Mouse (Mus musculus) E14TG2a.4 (cell line): Measurements from ENCODE around the gene Nanos2.

Experiments
- H3K27me3 ChIP-seq: 2 replicates; pipeline ENCODE4 v1.6.1; 2014; ENCODE audit warnings: low read length, control low read depth; ENCODE audit not compliant: insufficient read depth
- H3K36me3 ChIP-seq: 2 replicates; pipeline ENCODE4 v1.6.1; 2014; ENCODE audit warnings: low read length, control low read depth; ENCODE audit not compliant: insufficient read depth
- H3K4me1 ChIP-seq: replicated peaks from 2 replicates; pipeline ENCODE4 v1.6.1; 2014; ENCODE audit warnings: low read depth, low read length, control low read depth
- H3K4me3 ChIP-seq: replicated peaks from 2 replicates; pipeline ENCODE4 v1.5.1; 2014; ENCODE audit warnings: mild to moderate bottlenecking, low read length
- H3K9me3 ChIP-seq: 2 replicates; pipeline ENCODE4 v1.6.1; 2014; ENCODE audit warnings: low read length, control low read depth
- CTCF ChIP-seq: conservative IDR thresholded peaks from 2 replicates; pipeline ENCODE4 v1.5.1; 2014; ENCODE audit warnings: low read length
- NANOG ChIP-seq: IDR thresholded peaks from 2 replicates; pipeline ENCODE4 v1.6.1; 2014; ENCODE audit warnings: borderline replicate concordance, low read length, mixed read lengths
- POU5F1 ChIP-seq: IDR thresholded peaks from 2 replicates; pipeline ENCODE4 v1.6.1; 2014; ENCODE audit warnings: low read length, borderline replicate concordance

Gene Nanos2

GRCm38 (mm10) chr7:18992294-18992675 lies 5.1 kb downstream of the Nanos2 start:
- H3K4me1 ChIP-seq = peaks cover 22% of the 10 kb centered on the region
- TF ChIP-seq NANOG = no peak
- TF ChIP-seq POU5F1 = no peak
- no peak for TF ChIP-seq CTCF
- no peaks in the 10 kb centered on the region for H3K9me3 ChIP-seq
- H3K36me3 ChIP-seq = peaks cover 23% of the 10 kb centered on the region
- H3K4me3 ChIP-seq = peak overlapping the region; percentile 80
- peaks cover 54% of the 10 kb centered on the region for H3K27me3 ChIP-seq

GRCm38 (mm10) chr7:18993036-18993435 lies 5.8 kb downstream of the Nanos2 start:
- peaks cover 47% of the 10 kb centered on the region for H3K27me3 ChIP-seq
- no peak for TF ChIP-seq CTCF
- TF ChIP-seq NANOG = no peak
- no peak for TF ChIP-seq POU5F1
- peaks cover 22% of the 10 kb centered on the region for H3K4me1 ChIP-seq
- H3K4me3 ChIP-seq = 0 out of 2 replicates have a peak overlapping the region, but pooled peaks have one; percentile 80
- peaks cover 30% of the 10 kb centered on the region for H3K36me3 ChIP-seq
- H3K9me3 ChIP-seq = no peaks in the 10 kb centered on the region

GRCm38 (mm10) chr7:18998835-18999234 lies 11.6 kb downstream of the Nanos2 start:
- Histone ChIP-seq H3K4me1 (peaks cover 43% of the 10 kb centered on the region), H3K4me3 (no peak overlapping the region; the same call in 1 of the 2 replicates), H3K27me3 (peaks cover 3% of the 10 kb centered on the region; the same call in 1 of the 2 replicates), H3K9me3 (no peaks in the 10 kb centered on the region), H3K36me3 (peaks cover 25% of the 10 kb centered on the region)
- TF ChIP-seq NANOG (no peak), POU5F1 (no peak), CTCF (no peak)

- H3K9me3 ChIP-seq = no peaks in the 10 kb centered on the region
- TF ChIP-seq CTCF (no peak), NANOG (no peak), POU5F1 (no peak)
- peaks cover 52% of the 10 kb centered on the region for H3K4me1 ChIP-seq
- peak overlapping the region; percentile 78 for H3K4me3 ChIP-seq
- no peaks in the 10 kb centered on the region for H3K27me3 ChIP-seq
- H3K36me3 ChIP-seq = peaks cover 28% of the 10 kb centered on the region
These were observed 13.2 kb downstream of the Nanos2 start for GRCm38 (mm10) chr7:19000421-19000820.

GRCm38 (mm10) chr7:19001066-19001806 lies 14.0 kb downstream of the Nanos2 start:
- Histone ChIP-seq H3K9me3 (no peaks in the 10 kb centered on the region), H3K27me3 (no peaks in the 10 kb centered on the region), H3K4me1 (peaks cover 60% of the 10 kb centered on the region), H3K36me3 (peaks cover 28% of the 10 kb centered on the region), H3K4me3 (peak overlapping the region; percentile 78)
- TF ChIP-seq NANOG = no peak
- no peak for TF ChIP-seq CTCF
- TF ChIP-seq POU5F1 = no peak

- TF ChIP-seq CTCF = no peak
- TF ChIP-seq NANOG = no peak
- TF ChIP-seq POU5F1 = no peak
- peaks cover 64% of the 10 kb centered on the region for H3K4me1 ChIP-seq
- no peaks in the 10 kb centered on the region for H3K9me3 ChIP-seq
- no peaks in the 10 kb centered on the region for H3K27me3 ChIP-seq
- H3K36me3 ChIP-seq = peaks cover 26% of the 10 kb centered on the region
- H3K4me3 ChIP-seq = peak overlapping the region; percentile 78
These were observed 14.5 kb downstream of the Nanos2 start for GRCm38 (mm10) chr7:19001807-19002085.

GRCm38 (mm10) chr7:19002115-19002514 lies 14.9 kb downstream of the Nanos2 start:
- H3K27me3 ChIP-seq = no peaks in the 10 kb centered on the region
- H3K9me3 ChIP-seq = no peaks in the 10 kb centered on the region
- peaks cover 29% of the 10 kb centered on the region for H3K36me3 ChIP-seq
- peak overlapping the region; percentile 90 for H3K4me3 ChIP-seq
- TF ChIP-seq CTCF (no peak), NANOG (no peak), POU5F1 (no peak)
- H3K4me1 ChIP-seq = peaks cover 68% of the 10 kb centered on the region

- Histone ChIP-seq H3K27me3 (no peaks in the 10 kb centered on the region), H3K9me3 (no peaks in the 10 kb centered on the region), H3K4me3 (peak overlapping the region; percentile 90), H3K4me1 (peaks cover 77% of the 10 kb centered on the region), H3K36me3 (peaks cover 27% of the 10 kb centered on the region)
- TF ChIP-seq CTCF (no peak), NANOG (no peak), POU5F1 (no peak)
These were observed 15.8 kb downstream of the Nanos2 start for GRCm38 (mm10) chr7:19002848-19003498.

- TF ChIP-seq CTCF = no peak
- TF ChIP-seq NANOG = no peak
- no peak for TF ChIP-seq POU5F1
- no peaks in the 10 kb centered on the region for H3K9me3 ChIP-seq
These were observed 16.9 kb downstream of the Nanos2 start, which contains the start of gene Irf2bp1 for GRCm38 (mm10) chr7:19003902-19004630. Gene Irf2bp1 (plus strand): TSS chr7:19004044.

More at GRCm38 (mm10) chr7:19003902-19004630, 16.9 kb downstream of the Nanos2 start, which contains the start of gene Irf2bp1:
- peak within 1 kb of the TSS; percentile 90 for H3K4me3 ChIP-seq
- H3K27me3 ChIP-seq = no peaks in the 10 kb centered on the region
- H3K36me3 ChIP-seq = peaks cover 27% of the 10 kb centered on the region
- H3K4me1 ChIP-seq = peaks cover 72% of the 10 kb centered on the region
